Mouse (Mus musculus): Measurements from ENCODE around the gene Rsad2.

- TF ChIP-seq POLR2A (IDR thresholded peaks at IDR 0.05; ENCODE audit: extremely low read depth, insufficient read depth, low read length) (no peak), CTCF (IDR thresholded peaks at IDR 0.05; ENCODE audit: low read depth, low read length) (no peak)
Measured at GRCm38 (mm10) chr12:26399391-26399790, 56.9 kb downstream of the Rsad2 start.
